Mouse (Mus musculus): ENCODE data around the gene Mrpl21.

Gene Mrpl21

DNA sequence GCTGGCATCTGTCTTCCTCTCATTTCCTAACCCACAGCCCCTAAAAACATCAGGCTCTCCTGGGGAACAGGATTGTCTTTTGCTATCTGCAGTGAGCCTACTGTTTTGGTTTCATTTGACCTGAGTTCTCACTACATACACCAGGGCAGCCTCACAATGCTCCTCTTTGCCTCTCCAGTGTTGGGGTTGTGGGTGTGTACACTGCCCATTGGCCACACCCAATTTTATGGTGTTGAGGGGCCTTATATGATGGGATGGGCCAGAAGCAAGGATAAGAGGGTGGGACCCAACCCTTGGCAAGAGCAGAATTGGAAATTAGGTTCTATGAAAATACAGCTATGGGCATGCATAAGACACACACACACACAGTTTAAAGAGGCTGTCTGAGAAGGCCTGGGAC is 14.3 kb downstream of the Mrpl21 start:
- DNase-seq (ENCODE audit: low spot score in 2 of 2) = no peak

DNA sequence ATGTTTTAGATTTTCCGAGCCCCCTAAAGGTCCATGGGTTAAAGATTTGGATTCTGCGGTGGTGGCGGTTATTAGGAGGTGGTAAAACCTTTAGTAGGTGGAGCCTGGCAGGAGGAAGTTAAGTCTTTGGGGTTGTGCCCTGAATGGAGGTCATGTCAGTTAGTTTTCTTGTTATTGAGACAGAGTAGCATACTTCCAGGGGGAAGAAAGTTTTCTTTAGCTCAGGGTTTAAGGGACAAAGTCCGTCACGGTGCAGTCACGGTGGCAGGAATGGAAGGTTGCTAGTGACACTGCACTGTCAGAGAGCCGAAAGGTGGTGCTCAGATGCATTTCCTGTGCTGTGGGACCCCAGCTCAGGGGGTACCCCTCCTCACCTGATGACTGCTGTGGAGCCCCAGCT is 15.1 kb downstream of the Mrpl21 start:
- DNase-seq (ENCODE audit: low spot score in 2 of 2) = no peak

DNA sequence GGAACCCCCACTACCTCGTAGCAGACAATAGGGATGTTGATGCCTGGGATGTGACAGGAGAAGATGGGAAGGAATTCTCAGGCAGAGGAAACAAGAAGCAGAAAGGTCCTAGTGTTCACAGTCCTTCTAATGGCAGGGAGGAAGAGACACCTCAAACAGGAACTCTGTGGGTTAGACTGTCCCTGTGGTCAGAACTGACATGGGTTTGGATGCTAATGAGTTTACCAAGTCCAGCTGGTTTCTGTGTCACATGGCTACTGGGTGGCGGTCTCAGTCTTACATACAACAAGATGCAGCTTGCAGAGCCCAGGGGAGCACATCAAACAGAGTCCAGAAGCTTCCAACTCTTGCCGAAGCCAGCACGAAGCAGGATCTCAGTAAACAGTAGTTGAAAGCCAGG is 21.3 kb downstream of the Mrpl21 start:
- no peak for DNase-seq (ENCODE audit: low spot score in 2 of 2)

DNA sequence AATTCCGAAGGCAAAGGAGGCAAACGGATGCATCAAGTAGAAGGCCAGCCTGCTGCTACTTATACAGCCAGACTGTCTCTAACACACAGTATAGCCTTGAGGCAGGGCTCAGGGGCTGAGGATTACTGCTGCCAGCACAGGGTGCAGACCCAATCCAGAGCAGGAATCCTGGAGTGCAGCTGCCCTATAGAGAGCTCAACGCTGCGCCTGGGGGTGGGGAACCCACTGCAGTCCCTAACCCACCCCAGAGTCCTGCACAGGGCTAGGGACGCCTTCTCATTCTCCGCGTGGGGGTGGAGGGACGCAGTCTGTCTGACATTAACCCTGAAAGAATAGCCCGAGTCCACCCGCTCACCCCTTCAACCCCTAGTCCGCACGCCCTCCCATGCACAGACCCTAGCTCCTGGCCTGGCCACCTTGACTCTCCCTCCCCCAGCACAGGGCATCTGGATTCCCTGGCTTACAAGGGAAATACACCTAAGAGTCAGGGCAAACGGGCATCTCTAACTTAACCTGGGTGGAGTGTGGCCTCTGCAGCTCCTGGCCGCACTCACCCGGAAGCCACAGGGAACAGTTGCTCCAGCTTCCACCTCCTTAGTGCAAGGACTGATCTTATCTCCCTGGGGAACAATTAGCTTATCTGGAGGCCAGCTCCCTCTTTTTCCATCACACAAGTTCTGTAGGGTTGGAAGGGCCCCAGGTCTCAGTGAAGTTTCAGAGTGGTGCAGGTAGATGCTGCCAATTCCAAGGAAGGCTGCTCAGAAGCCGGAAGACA is 24.7 kb downstream of the Mrpl21 start:
- DNase-seq (ENCODE audit: low spot score in 2 of 2) = no peak

DNA sequence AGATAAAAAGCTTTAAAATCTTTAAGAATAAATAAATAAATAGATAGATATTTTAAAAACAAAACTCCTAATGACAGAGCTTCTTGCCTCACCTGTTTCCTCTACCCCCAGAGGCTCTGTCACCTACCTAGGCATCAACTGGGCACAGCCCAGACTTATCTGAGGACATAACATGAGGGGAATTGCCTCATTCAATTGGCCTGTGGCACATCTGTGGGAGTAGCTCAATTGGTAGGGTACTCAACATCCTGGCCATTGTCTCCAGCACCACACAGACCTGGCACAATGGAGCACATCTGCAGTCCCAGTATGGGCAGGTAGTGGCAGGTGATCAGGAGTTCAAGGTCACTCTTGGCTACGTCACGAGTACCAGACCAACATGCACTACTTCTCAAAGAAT is 36.6 kb downstream of the Mrpl21 start:
- DNase-seq (ENCODE audit: low spot score in 2 of 2) = no peak

DNA sequence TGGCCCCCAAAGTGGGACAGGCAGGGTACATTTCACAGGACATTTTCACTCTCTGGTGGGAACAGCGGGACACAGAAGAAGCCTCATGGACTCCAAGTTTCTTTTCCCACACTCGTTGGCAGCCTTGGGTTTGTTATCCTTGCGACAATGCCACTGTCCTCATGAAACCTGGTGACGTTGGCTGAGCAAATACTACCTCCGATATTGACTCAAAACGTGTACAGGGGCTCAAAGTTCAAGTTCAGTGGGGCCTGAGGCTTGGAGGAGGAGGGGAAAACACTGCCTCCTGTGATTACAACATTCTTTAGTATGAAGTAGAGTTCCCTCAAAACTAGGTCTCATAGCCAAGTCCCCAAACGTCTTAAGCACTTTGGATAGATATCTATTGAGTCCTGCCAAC is 37.4 kb downstream of the Mrpl21 start:
- DNase-seq (ENCODE audit: low spot score in 2 of 2) = no peak

DNA sequence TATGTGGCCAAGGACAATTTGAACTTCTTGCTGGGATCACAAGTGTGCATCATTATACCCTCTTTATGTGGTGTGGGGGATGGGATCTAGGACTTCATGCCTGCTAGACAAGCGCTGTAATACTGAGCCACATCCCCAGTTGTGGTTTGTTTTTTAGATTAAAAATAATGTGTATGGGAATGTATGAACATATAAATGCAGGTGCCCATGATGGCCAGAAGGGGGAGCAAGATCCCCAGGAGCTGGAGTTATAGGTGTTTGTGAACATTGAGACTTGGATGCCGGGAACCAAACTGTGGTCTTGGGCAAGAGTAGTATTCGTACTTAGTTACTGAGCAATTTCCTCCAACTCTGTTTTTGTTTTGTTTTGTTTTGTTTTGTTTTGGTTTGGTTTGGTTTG is 38.1 kb downstream of the Mrpl21 start:
- no peak for DNase-seq (ENCODE audit: low spot score in 2 of 2)

DNA sequence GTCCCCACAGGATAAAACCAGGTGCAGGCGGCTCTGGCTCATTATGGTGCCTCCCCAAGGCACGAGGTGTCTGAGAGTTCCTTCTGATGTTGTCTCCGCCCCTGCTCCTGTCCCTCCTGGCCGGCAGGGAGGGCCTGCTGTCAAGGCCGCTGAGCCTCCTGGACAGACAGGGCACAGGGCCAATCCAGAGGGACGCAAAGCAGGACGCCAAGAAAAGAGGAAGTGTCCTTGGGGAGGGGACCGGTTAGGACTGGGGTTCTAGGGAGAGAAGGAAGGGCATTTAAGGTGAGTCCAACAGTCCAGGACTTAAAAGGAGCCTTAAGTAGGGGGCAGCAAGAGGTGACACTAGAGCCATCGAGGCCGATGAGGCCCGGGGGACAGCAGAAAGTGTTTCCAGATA is 38.9 kb downstream of the Mrpl21 start:
- DNase-seq (ENCODE audit: low spot score in 2 of 2) = peak; percentile 80 to 85

DNA sequence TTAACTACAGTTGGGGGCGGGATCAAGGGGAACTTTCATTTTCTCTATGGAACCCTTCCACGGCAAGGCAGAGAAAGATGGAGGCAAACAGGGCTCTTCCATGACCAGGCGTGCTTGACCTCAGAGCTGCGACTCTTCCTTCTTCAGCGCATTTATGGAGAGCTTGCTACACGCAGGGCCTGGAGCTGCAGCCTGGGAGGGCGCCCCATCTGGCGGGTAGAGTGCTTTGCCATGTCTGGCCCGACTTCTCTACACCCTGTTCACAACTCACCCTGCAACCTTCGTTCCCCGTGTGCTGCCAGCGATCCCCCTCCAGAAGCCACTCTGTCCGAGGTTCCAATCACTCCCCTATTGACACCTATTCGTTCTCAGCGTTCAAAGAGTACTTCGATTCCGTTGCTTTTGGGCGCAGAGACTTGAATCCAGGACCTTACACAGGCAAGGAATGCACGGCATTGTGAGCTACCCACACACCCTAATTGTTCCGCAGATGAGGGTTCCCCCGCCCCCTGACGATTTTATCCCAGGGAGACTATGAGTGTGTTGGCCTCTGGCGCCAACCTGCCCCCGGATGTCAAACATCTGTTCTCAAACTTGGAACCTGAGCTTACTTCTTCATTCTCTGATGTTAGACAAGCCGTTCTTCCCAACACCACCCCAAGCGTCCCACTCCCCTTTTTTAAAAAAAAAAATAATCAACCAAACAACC is 39.7 kb downstream of the Mrpl21 start, which contains the start of gene Cpt1a:
Gene Cpt1a (plus strand): TSS at position 74 of the 709 bp plus-strand sequence.
- peak; percentile 68 to 69 for DNase-seq (ENCODE audit: low spot score in 2 of 2)

DNA sequence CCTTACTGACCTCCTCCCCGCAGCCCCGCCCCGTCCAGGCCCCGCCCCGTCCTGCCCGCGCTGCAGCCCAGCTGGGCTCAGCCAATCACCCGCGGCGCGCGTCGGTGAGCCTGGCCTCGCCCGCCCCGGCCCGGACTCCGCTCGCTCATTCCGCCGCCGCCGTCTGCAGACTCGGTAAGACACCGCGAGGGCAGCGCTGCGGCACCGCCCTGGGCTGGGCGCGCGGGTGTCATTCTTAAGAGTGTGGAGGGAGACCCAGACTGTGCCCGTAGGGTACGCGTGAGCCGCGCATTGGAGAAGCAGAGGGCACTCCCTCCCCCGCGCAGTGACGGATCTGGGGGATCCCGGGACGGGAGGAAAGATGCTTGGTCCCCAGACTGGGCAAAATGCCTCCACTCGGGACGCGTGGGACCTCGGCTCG is 40.5 kb downstream of the Mrpl21 start:
- DNase-seq (ENCODE audit: low spot score in 2 of 2) = peak; percentile 88 to 90

DNA sequence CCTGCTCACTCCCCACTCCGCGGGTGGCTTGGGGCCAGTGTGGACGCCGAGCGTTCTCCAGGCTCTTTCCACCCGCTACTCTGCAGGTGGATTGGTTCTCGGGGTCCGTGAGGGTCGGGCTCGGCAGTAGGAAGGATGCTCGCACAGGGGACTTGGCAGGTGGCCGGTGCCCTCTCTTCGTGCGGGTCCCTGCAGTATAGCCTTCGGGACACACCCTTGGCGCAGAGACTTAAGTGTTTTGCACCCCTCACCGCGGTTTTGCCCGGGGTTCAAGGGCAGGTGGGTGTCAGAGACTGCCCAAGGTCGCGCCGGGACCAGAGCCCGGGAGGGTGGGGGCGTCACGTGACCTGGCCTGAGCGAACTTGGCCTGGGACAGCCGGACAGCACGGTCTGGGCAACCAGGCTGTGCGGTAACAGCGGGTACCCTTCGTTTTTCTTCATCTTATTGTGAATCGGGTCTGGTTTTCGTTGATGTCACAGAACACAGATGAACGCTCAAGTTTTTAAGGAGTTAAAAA is 41.1 kb downstream of the Mrpl21 start:
- peak; percentile 84 to 85 for DNase-seq (ENCODE audit: low spot score in 2 of 2)

DNA sequence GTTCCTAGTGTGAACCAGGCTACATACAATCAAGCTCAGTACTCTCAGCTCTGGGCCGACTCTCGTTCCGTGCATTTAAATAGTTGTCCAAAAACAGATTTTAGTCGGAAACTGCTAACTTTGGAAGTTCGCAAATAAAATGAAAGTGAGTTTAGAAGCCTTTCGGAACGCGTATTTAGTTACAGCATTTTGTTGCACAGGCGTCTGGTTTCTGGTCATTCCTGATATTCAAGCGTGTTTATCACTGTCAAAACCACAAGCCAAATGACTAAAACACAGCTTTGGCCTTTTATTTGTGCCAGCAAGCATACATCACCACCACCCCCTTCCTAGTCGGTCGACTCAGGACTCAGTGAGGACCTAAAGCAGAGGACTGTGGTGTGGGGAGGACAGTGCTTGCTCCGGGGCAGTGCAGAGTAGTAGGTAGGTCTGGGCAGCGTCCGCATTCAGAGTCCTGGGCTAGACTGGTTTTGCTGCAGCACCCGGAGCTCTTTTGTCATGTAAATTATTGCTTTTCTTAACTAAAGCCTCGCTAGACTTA is 41.6 kb downstream of the Mrpl21 start:
- DNase-seq (ENCODE audit: low spot score in 2 of 2) = no peak

DNA sequence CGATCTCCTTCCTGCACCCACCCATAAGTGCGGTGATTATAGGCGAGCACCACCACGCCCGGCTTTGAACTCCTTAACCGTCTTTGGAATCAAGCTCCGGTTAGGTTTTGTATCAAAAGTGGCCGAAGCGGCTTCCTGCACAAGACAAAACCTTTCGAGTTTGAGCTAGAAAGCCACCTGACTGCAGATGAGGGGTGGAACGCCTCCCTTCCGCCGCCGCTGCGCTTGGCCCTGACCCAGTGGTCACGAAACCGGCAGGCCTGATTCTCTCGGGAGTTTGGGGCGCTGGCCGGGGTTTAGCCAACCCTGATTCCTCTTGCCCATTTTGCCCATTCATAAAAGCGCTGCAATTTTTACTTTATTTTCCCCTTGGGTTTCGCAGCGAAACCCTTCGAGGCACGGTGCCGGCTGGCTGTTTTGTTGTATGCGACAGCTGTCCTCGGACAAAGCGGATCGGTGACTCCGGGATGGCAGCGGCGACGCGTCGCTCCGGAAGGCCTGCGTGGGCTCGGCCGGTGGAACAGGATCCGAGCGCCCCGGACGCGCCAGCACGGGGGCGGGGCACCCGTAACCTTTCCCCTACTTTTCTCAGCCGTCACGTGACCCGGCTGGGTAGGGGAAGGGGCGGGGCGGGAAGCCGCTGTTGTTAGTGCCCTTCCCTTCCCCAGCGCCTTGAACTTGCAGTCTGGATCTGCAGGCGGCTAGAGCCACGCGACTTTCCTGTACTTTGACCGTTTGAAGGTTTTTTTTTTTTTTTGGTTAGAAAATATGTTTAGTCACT is 42.4 kb downstream of the Mrpl21 start:
- peak; percentile 95 for DNase-seq (ENCODE audit: low spot score in 2 of 2)

DNA sequence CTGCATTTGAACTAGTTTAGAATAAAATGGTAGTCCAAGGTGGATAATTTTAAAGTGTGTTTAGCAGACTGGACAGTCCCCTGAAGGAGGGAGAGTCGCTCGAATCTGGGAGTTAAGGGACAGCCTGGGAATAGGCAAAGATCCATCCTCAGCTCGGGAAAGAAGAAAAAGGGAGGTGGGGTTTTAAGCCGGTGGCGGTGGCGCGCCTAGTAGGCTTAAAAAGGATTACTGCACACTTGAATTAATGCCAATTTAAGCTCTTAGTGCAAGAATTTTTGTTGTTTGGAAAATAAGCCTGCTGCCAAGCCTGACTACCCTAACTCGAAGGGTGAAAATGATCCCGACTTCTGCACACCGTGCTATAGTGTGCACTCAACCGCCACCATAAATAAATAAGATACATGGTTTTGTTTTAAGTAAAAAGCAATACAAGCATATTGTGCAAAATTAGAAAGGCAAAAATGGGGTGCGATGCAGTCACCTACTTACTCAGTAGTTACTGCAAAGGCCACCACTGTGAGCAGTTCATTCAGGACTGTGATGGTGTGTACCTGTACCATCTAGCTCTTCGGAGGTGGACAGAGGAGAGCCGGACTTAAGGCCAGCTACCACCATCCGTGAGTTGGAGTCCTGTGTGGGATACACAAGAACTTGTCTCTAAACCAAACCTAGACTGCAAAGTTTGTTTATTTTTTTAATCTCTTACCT is 43.2 kb downstream of the Mrpl21 start:
- DNase-seq (ENCODE audit: low spot score in 2 of 2) = peak; percentile 32 to 41

DNA sequence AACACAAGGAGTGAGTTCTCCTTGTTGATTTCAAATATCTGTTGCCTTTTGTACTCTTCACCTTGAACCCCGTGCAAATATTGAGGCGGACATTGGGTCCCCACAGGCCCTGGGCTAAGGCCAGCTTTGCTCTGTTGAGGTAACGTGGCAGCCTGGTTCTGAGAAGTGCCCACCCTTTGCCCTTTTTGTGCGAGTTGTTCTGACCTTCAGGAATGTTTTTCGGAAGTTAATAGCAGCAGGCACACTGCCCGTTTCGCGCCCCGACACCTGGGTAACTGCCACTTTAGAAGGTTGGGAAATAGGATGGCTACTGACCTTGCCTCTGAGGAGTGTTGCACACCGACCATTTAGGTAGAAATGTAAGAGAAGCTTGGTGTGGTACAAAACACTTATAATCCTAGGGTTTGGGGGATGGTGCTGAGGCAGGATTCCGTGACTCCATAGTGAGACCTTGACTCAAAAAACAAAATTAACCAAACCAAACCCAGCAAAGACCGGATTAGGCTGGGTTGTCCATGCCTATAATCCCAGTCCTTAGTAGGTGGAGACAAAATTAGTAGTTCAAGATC is 43.9 kb downstream of the Mrpl21 start:
- DNase-seq (ENCODE audit: low spot score in 2 of 2) = peak in 1 of 2 experiments; percentile 30

DNA sequence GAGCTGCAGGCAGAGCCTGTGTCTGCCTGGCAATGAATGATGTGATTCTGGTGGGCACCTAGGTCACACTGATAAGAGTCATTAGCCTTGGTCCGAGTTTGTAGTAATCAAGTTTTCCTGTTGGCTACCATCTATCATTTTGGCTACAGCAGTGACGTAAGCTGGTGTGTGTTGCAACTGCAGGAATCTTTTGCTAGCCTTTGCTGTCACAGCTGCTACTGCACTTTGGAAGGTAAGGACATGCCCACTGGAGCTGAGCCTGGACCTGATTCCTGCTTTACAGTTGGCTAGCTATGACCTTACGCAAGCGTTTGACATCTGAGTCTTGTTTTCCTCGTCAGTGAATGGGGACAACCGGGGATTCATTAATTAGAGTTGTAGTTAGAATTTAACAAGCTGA is 50.5 kb downstream of the Mrpl21 start:
- DNase-seq (ENCODE audit: low spot score in 2 of 2) = peak; percentile 57 to 59

DNA sequence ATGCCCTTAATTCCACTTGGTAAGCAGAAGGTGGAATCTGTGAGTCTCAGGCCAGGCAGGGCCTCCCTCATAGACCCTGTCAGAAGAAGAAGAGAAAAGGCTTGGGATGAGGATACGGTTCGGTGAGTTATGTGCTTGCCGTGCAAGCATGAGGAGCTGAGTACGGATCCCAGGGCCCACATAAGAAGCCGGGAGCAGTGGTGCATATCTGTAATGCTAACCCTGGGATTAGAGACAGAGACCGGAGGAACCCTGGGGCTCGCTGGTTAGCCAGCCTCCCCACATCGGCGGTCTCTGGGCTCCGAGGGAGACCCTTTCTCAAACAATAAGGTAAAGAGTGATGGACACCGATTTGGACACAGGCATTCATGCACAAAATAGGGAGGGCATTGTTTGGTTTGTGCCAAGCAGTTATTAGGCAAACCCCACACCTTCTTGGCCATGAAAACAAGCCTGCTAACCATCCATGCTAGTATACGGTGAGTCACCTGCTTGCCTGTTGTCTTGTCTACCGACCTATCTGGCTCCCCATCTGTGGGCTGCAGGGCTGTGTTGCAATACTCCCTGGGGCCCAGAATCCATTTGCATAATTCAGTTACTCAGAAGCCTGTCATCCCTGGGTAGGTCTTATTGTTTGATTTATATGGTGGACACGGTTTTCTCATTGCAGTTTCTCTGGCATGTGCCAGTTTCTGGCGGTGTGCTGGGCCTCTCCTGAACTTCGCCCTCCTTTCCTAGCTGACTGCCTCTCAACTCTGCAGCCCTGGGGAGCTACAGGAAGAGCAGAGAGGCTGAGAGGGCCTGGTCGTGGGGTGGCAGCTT is 51.2 kb downstream of the Mrpl21 start:
- no peak for DNase-seq (ENCODE audit: low spot score in 2 of 2)

DNA sequence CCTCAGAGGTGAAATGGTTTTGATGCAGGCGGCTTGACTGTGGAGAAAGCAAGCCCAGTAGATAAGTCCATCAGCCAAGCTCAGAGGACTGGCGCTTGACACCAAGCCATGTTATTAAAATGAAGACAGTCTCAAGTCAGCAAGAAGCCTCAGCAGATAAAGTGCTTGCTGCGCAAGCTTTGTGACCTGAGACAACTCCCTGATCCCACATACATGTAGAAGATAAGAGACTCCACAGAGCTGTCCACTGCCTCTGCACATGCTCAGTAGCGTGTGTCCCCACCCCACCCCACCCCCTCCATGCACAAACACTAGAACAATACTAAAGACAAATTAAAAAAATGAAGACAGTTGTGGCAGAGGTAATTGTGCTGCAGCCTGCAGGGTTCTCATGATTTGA is 51.8 kb downstream of the Mrpl21 start:
- no peak for DNase-seq (ENCODE audit: low spot score in 2 of 2)

DNA sequence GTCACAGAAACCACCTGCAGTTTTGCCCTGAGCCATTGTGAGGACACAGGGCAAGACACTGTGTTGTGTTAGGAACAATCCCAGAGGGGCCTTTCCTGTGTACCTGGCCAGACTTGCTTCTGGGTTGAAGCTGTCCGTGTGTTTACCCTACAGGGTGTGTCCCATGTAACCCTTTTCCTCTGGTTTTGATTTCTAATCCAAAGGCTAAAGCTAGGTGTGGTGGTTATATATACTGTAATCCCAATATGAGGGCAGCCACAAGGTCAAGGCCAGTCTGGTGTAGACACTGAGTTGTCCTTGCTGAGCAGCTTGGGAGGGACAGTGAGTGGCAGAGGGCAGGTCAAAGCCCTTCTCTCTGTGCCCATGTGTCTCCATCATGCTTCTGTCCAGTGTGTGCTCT is 53.2 kb downstream of the Mrpl21 start:
- DNase-seq (ENCODE audit: low spot score in 2 of 2) = no peak
